Mouse (Mus musculus) T-helper 2 cell (primary cell): ENCODE data around the gene Tceal3.
"Not testable (repeated sequence)": the region's sequence is repeated elsewhere in the genome, so short reads cannot be mapped to it uniquely, and the experiment has no call there.

Experiments used
- in situ Hi-C: fragments of 300-600 bp; cut with MboI, MseI; formaldehyde crosslinking; loops from one replicate; pipeline ENCODE4 v1.15.1; 2025; ENCODE audit warnings: high pct_unique_total_duplicates

Gene Tceal3

DNA sequence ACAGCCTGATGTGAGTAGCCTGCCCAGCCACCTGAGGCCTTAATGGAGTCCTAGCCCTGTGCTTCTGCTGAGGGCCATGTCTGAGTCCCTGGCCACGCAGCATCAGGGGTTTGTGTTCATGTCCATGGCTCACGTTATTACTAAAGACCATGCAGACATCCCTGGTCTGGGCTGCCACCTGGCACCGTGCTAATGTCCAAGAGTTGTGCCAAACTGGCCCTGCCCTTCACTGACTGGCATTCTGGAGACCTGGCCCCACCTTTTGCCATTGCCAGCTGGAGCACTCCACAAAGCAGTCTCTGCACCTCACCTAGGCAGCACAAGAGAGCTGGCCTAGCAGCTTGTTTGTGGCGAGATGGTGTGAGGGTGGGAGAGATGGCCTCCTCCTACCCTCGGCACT, 102.6 kb downstream of the Tceal3 start:
- in situ Hi-C loops, result no loop called here

- in situ Hi-C loops, result no loop called here
These were observed 117.0 kb downstream of the Tceal3 start, which contains the start of gene Tceal1 for GRCm38 (mm10) chrX:136707446-136708167. TSS of gene Tceal1 (plus strand) at chrX:136707982.

GRCm38 (mm10) chrX:136708168-136708681, 117.6 kb downstream of the Tceal3 start:
- in situ Hi-C loops, result no loop called here

GRCm38 (mm10) chrX:136708782-136709181, 118.1 kb downstream of the Tceal3 start:
- in situ Hi-C loops, result no loop called here

- in situ Hi-C loops, result not testable (repeated sequence)
These were observed 124.3 kb downstream of the Tceal3 start for GRCm38 (mm10) chrX:136714742-136715474.
